Mouse (Mus musculus) right cerebral cortex, adult 18-20 months (tissue): Measurements from ENCODE around the gene Adh6b.

Experiments
- DNase-seq: peaks from one replicate; pipeline ENCODE4 v3.0.0; 2022; ENCODE audit warnings: mixed read lengths

Adh6b gene

DNA sequence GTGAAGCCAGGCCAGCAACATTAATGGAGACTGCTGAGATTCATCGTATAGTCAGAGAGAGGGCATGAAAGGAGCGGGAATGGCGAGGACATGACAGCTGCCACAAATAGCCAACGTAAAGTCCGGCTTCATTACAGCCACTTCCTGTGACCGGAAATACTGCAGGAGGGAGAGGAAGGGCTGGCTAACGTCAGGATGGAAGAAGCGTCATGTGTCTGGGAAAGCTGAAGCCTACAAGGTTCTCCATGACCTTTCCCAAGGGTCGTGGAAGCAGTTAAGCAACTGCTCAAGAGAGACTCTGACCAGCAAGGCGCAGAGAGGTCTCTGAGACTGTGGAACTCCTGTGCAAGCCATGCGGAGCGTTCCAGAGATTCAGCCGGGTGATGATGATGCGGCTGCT, at the start of gene Adh6b:
Gene Adh6b (plus strand): TSS at position 305 of the 400 bp plus-strand sequence.
- no peak for DNase-seq

DNA sequence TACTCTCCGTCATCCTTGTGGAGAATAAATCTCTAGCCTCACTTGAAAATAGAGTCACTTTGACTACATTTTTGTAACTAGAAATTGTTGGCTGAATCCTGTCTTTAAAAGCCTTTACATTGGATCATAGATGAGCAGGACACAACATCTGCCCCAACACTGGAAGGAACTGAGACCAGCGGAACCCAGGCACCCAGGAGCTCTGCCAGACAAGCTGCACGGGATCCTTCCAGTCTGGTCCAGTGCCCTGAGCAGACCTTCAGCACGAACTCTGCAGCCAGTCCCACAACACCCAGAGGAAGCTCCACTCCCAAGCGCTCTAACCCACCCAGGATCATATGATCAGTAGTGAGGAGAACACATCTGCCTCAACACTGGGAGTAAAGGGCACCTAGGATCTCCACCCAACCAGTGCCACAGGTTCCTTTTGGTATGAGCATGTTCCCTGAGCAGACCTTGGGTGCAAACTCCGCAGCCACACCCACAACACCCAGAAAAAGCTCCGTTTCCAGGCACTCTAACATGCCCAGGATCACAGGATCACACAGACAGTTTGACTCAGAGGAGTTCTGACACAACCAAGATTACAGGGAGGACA, 48.2 kb upstream of the Adh6b start:
- no peak for DNase-seq

DNA sequence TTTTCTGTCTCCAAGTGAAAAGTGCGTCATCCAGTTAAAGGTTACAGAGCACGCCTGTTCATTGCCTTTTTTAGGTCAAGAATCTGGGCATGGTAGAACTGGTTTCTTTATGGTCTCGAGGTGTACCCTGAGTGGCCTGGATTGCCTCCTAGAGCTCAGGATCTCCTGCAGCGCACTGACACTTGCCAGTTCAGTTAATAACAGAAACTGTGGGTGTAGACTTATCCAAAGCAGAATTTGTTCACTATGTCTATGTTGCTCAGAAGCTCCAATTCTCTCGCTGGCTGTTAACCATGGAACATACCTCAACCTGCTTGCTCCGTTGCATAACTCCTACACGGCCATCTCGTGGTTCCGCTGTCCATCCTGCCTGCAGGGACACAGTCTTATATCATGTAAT, 41.4 kb upstream of the Adh6b start:
- DNase-seq, result no peak

DNA sequence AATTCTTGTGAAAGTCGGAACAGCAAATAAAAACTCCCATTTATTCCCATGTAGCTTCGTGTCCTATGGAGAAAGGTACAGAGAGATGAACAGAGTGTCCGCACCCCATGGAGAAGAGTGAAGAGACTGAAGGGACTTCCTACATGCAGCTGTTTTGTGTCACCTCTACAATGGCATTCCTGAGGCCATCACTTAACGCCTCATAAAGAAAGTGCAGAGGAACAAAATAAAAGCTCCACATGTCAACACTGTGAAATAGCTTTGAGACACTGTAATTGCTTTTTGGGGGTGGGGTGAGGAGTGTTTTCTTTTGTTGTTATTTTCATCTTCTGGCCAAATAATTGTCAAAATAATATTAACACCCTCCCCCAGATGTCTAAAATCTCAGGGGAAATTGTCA, 38.9 kb upstream of the Adh6b start:
- DNase-seq, result no peak

DNA sequence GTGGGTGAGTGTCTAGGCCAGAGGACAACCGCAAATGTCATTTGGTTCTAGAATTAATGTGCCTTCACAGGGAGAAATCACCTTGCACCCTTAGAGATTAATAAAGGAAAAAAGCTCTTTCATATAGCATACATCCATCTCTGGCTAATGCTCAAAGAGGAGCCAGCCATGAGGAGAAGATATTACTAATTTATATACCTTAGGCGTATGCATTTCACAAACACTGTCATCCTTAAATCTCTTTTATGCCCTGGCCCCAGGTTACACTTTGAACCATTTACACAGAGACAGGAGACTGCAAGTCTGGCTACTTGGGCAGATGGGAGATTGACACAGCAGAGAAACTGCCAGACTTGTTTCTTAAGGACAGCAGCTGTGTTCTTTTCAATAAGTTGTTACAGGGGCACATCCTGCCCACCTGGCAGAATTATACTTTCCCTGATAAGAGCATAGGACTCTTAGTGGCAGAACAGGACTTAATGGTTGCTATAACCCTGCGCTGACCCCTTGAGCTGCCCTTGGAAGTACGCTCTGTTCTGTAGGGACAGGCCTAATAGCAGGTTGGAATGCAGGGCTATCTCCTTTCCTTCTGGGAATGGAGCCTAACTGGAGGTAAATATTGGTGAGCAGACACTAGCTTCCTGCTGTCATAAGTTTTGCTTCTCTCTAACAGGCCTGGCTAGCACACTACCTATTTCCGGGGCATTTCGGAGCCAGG, 37.6 kb upstream of the Adh6b start:
- no peak for DNase-seq

DNA sequence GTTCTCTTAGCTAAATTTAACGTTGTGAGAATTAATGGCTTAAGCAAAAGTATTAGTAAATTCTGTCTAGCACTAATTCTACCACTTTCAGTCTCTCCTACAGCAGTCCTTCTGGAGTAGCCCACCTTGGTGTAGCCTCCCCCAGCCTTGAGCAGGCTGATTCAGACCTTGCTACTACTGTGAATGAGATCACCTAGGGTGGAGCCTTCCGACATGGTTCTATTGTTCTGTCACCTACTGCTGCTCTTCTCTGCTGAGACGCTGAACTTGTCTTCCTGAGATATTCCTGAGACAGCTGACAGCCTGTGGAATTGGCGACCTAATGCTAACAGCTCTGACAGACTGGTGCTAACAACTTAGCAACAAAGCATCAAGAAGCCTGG, 37.1 kb upstream of the Adh6b start:
- DNase-seq, result no peak

DNA sequence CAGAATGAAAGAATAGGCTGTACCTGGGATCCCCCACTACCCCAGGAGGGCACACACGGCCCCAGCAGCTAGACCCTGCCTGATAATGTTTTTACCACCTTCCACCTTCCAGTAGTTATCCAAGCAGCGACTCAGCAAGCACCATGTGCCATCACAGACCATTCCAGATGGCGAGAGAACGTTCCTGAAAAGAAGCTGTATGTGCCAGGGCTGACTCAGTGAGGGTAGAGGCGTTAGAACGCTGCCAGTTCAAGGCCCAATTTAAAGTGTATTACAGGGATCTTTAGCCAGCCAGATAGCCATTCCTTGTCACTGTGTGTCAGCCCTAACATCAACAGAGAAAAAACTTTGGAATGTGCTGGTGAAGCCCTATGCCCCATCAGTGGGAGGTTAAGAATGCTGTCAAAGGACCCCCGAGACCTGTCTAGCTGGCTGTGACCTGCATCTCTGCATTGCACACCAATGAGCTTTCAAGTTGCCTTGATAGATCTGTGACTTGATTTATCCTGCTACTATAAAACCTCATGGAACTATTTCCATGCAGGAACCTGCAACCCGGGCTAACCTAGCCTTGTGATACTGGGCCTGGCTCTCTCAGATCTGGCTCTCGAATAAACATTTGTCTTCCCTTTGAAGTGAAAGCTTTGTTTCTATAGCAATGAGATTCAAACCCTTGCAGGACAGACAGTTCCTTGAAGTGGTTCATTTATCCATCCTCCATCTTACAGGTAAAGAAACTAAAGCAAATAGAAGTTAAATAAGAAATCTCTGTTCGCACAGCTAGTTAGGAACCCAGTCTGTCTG, 35.9 kb upstream of the Adh6b start:
- DNase-seq, result no peak

DNA sequence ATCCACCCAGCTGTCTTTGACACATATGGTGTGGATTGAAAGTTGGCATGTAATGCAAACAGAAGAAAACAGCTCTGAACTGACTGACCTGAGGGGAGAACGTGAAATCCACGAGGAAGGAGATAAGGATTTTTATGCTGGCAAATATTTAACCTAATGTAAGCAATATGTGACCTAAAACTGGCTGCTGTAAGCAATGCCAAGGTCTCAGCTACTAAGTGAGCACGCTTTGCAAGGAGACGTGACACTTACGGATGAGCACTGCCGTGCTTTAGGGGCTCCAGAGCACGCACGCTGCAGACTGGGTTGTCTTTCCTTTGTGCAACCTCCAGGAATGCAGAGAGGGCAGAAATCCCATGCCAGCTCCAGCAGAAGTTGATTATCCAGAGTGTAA, 35.3 kb upstream of the Adh6b start:
- DNase-seq, result no peak

DNA sequence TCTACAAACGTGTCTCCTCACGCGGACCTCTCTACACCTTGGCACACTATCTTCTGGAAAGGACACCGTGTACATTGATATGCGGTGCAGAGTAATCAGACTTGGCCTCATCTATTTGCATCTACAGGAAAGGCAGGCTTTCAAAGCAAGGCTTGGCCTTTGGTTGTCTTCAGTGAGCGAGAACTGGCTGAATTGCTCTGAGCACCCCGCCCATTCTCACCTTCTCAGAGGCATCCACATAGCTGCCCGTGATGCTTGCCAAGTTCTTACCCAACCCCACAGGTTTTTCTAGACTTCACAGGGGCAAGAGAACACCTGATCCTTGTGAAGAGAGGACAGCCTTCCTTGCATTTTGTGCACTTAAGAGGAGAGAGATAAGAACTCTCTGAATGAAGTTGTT, 31.7 kb upstream of the Adh6b start:
- no peak for DNase-seq

DNA sequence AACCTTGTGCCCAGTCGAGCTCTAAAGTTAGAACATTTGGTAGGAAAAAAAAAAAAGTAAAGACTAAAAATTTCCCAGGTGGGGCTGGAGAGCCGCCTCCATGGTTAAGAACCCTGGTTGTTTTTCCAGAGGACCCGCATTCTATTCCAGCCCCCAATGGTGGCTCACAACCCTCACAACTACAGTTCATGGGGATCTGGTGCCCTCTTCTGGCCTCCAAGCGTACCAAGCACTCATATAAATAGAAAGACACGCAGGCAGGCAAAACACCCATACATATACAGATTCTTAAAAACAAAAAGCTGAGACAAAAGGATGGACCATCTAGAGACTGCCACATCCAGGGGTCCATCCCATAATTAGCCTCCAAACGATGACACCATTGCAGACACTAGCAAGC, 30.6 kb upstream of the Adh6b start:
- DNase-seq, result no peak

DNA sequence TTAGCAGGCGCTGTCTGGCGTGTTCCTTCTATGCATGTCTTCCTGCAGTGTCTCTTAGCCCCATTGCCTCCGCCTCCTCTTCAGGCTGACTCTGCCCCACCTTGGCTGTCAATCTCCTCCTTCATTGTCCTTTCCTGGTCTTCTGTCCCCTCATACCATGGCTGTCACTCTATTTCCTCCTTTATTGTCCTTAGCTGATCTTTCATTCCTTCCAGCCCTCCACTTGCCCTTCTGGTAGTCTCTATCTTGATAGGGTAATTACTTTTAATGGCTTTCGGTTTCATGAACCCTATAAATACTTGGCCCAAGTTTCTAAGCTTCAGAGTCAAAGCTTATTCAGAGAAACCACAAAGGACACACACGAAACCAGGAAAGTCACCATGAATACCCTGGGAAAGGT, 28.6 kb upstream of the Adh6b start, which contains the start of gene Adh6a:
Gene Adh6a (plus strand): TSS at position 322 of the 400 bp plus-strand sequence.
- DNase-seq, result no peak

DNA sequence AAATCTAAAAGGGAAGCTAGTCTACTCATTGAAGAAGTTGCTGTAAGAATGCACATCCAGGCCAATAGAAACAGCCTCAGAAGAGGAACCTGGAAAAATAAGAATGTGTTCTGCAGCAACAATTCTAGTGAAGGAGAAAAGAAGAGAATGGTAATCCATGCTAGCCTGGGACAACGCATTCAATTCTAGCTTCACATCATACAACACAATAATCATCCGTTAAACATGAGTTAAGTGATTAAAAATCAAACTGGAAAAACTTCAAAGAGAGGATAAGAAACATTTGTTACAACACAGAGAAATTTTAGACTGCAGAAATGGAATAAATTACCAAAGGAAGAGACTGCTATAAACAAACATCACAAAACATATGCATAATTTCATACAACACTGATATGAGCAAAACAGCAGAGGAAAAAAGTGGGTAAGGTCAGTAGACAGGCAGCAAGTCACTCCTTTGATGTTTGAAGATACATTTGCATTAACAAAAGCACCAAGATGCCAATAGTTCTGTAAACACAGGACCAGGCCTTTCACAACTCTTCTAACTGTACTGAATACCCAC, 24.6 kb upstream of the Adh6b start:
- DNase-seq, result no peak

DNA sequence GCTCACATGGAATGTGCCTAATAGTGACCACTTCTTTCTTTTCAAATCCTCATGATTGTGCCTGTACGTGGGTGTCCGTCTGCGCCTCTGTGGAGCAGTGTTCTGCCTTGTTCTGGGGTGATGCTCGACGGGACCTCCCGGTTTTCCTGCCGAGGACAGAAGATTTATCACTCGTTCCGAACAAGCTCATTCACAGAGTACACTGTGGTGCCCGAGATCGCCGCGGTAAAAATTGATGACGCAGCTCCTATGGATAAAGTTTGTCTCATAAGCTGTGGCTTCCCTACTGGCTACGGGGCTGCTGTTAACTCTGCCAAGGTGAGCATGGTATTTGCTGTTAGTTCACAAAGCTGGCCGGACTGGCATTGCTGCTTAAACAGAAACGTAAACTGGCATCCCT, 16.6 kb upstream of the Adh6b start:
- no peak for DNase-seq

DNA sequence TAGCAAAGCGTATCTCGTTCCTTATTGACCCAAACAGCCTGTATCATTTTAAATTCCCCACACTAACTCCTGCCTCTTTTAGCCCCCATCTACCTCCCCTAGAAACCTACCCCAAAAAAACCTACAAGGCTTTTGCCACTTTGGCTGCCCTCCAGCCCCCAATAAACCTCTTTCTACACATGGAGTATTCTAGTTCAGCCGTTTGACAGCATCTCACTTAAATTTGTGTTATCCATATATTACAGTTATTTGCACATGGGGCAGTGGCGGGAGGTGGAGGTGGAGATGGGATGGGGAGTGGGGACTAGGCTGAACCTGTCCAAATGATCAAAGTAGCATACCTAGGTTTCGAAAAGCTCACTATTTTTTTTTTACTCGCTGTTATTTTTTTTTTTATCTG, 16.1 kb upstream of the Adh6b start:
- no peak for DNase-seq

DNA sequence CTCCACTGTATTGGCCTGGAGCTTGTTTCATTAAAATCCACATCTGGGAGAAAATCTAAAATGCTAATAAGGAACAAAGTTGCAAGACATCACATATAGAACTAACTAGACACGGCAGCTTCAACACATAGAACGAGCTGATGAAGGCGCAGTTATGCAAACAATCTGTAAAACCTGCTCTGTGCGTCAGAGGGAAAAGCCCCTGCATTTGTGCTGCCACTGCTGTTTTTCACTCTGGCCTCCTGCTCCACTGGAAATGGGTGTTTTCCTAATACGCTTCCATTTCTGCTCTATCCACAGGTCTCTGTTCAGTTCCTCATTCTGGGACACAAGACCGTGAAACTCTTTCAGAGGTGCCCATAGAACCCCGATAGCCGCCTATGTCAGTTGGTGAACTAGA, 7.7 kb upstream of the Adh6b start:
- DNase-seq, result no peak

DNA sequence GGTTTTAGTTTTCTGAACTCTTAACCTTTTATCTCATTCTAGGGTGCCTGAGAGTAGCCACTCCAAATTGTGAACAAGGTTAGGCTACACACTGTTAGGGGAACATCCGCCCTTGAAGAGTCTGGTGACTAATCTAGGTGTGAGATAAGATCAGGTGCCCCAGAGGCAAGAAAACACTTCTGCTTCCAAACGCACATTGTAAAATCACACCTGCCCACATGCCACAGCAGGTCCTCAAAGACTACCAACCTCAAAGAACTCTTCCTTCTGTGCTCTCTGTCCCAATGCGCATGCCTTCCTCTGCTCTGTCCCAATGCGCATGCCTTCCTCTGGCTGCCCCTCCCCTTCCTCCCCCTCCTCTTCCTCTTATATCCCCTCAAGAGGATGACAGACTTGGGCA, 7.3 kb upstream of the Adh6b start:
- DNase-seq, result no peak

DNA sequence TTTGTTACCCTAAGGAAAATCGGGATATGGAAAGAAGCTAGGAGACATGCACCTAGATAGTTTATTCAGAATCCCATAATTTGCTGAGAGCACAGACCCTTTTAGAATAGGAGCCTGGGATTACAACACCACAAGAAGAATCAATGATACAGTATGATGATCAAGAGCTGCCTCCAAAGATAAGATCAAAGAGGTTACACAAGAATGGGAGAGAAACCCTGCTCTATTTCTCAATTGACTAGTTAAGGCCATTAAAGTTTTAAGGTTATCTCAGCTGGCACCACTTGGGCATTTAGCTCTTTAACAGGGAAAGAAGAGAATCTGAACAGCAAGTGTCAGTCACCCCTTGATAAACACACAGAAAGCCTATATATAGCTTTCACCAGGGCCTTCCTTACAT, 6.0 kb upstream of the Adh6b start:
- no peak for DNase-seq

DNA sequence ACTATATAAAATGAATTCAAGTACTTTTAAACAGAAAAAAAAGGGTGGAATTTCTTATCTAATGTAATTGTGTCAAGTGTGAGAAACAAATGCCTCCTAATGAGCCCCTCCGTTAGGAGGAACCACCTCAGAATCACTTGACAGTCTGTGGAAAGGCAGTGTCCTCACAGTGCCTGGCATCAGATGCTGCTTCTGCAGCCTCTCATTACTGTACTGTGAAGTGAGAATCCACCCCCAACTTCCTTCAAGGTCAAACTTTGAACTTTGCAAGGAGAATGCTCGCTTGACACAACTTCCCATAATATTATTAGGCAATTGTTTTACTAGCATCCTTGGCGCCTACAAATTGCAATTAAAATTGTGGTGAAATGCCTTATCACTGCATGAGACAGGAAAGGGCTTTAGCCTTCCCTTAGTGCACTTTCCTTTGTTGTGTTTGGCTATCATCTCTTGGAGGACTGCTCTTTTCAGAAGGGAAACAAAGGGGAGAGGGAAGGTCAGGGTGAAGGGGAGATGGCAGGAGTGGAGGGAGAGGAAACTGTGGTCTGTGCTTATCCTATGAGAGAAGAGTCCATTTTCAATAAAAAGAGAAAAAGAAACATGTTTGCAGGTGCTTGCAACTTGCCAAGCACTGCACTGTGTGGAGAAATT, 5.3 kb upstream of the Adh6b start:
- no peak for DNase-seq

DNA sequence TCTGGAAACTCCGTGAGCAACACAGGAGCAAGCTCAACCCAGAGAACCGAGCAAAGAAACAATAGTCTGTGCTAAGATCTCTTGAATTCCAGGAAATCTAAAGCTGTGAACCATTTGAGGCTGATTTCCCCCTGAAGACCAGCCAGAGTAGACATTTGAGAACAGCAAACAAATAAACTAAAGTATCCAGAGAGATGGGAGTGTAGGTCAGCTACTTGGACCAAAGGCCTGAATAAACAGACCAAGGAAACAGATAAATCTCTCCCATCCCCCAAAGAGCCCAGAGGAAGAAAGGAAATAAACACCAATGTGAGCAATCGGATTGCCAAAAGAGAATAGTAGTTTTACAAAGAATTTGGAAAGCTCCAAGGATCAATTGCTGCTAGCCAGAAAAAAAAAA, 5.5 kb downstream of the Adh6b start:
- no peak for DNase-seq

DNA sequence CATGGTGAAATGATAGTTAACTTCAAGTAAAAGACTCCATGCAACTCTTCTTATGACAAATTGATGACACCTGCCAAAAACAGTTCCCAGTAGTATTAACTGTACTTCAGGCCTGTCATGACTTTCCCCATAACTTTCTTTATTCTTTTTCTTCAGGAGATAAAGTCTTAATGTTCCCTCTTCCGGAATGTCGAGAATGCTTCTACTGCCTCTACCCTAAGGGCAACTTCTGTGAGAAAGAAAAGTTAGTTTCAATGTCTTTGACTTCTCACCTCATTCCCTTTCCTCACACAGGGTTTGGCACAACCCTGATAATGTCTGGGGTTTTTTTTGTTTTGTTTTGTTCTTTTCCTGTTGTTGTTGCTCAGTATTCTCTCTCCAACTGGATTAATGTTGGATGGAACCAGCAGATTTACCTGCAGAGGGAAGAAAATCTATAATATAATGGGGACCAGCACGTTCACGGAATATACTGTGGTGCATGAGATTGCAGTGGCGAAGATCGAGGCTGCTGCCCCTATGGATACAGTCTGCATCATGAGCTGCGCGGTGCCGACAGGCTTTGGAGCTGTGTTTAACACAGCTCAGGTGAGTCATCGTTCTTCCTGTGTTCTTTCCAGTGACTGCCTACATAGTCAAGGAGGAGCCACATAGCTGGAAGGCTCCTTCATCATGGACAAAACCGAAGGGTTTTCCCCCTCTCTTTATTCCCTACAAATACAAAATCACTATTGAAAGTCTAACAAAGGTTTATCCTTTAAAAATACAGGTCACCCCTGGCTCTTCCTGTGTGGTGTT, 10.6 kb downstream of the Adh6b start:
- DNase-seq, result no peak

DNA sequence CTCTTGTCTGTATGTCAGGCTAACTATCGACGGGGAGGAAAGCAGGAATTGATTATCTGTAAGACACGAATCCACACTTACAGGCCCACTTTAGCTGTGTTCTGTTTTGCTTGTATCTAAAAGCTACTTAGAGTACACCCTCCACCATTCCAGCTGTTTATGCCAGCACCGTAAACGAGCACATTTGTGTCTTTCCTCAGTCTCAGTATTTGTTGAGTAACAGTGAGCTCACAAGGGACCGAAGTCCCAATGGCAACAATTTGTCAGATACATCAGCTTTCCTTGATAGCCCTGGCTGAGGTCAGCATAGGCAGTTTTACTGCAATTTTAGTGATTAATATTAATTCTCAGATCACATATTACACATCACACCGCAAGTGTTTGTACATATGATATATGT, 17.3 kb downstream of the Adh6b start:
- no peak for DNase-seq

DNA sequence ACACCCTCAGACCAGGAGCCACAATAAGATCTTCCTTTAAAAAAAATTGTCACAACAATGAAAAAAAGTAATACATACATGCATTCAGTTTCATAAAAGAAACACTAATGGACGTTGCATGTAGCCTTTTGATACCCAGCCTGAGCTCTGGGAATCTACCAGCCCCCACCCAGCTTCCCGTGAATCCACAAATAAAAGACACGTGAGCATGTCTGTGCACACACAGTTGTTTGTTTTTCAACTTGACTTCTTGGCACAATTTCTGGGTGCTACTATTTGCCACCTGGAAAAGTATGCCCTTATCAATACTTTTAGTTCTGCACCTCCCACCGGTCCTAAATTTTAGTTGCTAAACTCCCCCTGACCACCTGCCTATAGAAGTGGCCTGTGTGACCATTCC, 19.1 kb downstream of the Adh6b start:
- DNase-seq, result no peak

DNA sequence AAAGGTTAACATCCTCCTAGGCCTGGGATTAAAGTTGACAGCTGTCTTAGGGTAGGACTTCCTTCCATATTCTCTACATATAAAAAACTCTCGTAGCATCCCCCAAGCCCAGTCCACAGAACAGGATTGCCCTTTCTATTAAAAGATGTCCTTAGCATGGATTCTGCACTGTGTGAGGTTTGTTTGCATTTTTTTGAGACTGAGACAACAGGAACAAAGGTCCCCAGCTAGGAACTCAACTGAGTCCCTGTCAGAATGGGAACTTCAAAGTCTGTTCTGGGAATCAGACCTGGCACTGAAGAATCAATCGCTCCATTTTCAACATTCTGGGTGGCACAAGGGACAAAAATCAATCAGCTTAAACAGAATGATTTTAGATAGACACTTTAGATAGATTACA, 21.3 kb downstream of the Adh6b start:
- no peak for DNase-seq
